ENCODE assay signal across 25 mouse cellular contexts in the genomic region with DNA sequence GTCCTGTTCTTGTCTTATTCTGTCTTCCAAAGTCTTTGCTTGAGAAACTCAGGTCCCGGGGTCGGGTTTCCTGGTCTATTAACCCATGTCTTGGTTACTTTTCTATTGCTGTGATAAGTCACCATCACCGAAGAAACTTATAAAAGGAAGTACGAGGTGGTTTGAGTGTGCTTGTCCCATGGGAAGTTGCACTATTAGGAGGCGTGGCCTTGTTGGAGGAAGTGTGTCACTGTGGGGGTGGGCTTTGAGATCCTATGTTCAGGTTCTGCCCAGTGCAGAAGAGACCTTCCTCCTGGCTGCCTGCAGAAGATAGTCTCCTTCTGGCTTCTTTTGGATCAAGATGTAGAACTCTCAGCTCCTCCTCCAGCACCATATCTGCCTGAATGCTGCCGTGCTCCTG. TPM values are rescaled to one million over a fixed set of nuclear protein-coding genes. Genes with fewer than 3 reads are reported as not detected.
DNase-seq lines count a peak whose midpoint lies in the region; ATAC-seq and TF ChIP-seq lines count a peak whose summit lies in the region.
"Had no signal": no experiment of that assay in that cellular context is flagged by ENCODE, and none has a peak within 500 bp of the region (broad histone marks: within the 10 kb centered on the region; RNA-seq: fewer than 3 reads in every experiment).

No protein-coding gene starts in this region.

- H3K4me2 ChIP-seq in CH12.LX (ENCODE audit: insufficient read depth, low read depth, poor library complexity, severe bottlenecking) = no peak overlapping the region
- H3K4me2 ChIP-seq: embryonic facial prominence, embryonic 12.5 days; embryonic facial prominence, embryonic 15.5 days; heart, embryonic 13.5 days; hindbrain, embryonic 14.5 days had no signal

- H3K79me2 ChIP-seq in CH12.LX (replicated peaks; ENCODE audit: control insufficient read depth, extremely low read depth, insufficient read depth, poor library complexity, severe bottlenecking) = no peaks in the 10 kb centered on the region; the same call in 1 of the 2 replicates

- TF ChIP-seq CTCF in CH12.LX (conservative IDR thresholded peaks at IDR 0.05 in 1 of 2, IDR thresholded peaks at IDR 0.05 in 1 of 2; ENCODE audit: low read depth in 2 of 2, low read length in 2 of 2) = no peak

- H3K9me3 ChIP-seq in CH12.LX (replicated peaks; ENCODE audit: low read length) = no peaks in the 10 kb centered on the region
- H3K9me3 ChIP-seq: embryonic facial prominence, embryonic 12.5 days; embryonic facial prominence, embryonic 15.5 days; heart, embryonic 10.5 days; heart, embryonic 13.5 days had no signal

- peak; percentile 15 for ATAC-seq in megakaryocyte, adult 5-6 weeks (ENCODE audit: poor library complexity, severe bottlenecking)
- ATAC-seq: CD4-positive, CD25-positive, alpha-beta regulatory T cell, adult 4 months; forebrain, embryonic 14.5 days; hindbrain, postnatal 0 days; inflammation-experienced regulatory T-cells, adult 6 months had no signal

- peak; percentile 37 for DNase-seq in lung, postnatal 36 days
- DNase-seq in lung, postnatal 10 days = no peak
- DNase-seq in CH12.LX (ENCODE audit: extremely low read depth) = peak; percentile 65
- no peak for DNase-seq in urinary bladder, adult 18-20 months (ENCODE audit: low spot score in 2 of 2)
- DNase-seq in kidney, adult 11 months = no peak
- DNase-seq: adrenal gland, postnatal 10 days; adrenal gland, postnatal 36 days; cerebellum, adult 11 months; cerebellum, adult 2 months; cerebellum, adult 9-11 months; cerebellum, postnatal 25 days; gastrocnemius, postnatal 25 days; heart, adult 2 months; heart, postnatal 14 days; heart, postnatal 4 days had no signal

- no peak for TF ChIP-seq EP300 in CH12.LX (IDR thresholded peaks at IDR 0.05; ENCODE audit: low read length)

- peaks cover 4 to 55% of the 10 kb centered on the region in 2 experiments for H3K4me1 ChIP-seq in CH12.LX (ENCODE audit: control insufficient read depth in 1 of 2, insufficient read depth in 2 of 2)

- no peak for TF ChIP-seq RAD21 in CH12.LX (IDR thresholded peaks at IDR 0.05; ENCODE audit: low read depth, low read length)

- no peak overlapping the region for H3K9ac ChIP-seq in CH12.LX (ENCODE audit: insufficient read depth, low read depth)
- H3K9ac ChIP-seq: embryonic facial prominence, embryonic 12.5 days; embryonic facial prominence, embryonic 15.5 days; heart, embryonic 13.5 days; hindbrain, embryonic 14.5 days had no signal

- dilution Hi-C loops in CH12.LX (cut with MboI; ENCODE audit: extremely low pct_ligation_motif_present, extremely low pct_unique_long_range_greater_than_20kb, low sequenced_read_pairs) = no loop called here

- TF ChIP-seq POLR2A in CH12.LX (IDR thresholded peaks at IDR 0.05; ENCODE audit: low read depth, low read length) = no peak

- H3K27me3 ChIP-seq in CH12.LX (replicated peaks) = no peaks in the 10 kb centered on the region
- H3K27me3 ChIP-seq: embryonic facial prominence, embryonic 12.5 days; embryonic facial prominence, embryonic 15.5 days; heart, embryonic 13.5 days had no signal

- in situ Hi-C loops in CH12.LX (cut with MboI; ENCODE audit: low pct_ligation_motif_present, low pct_unique_long_range_greater_than_20kb, low sequenced_read_pairs) = loop anchor here (10.0 kb wide), 1 partner anchor 204 kb away; the partner anchor contains the start of gene Cbr3

- no peak overlapping the region for H3K4me3 ChIP-seq in CH12.LX (replicated peaks in 1 of 3; ENCODE audit: low read depth in 2 of 3, low read length in 2 of 3, poor library complexity in 1 of 3)
- H3K4me3 ChIP-seq: embryonic facial prominence, embryonic 12.5 days; embryonic facial prominence, embryonic 15.5 days; heart, adult 2 months; heart, embryonic 10.5 days; heart, embryonic 13.5 days had no signal

- H3K27ac ChIP-seq in CH12.LX (ENCODE audit: insufficient read depth, low read depth) = no peak overlapping the region
- H3K27ac ChIP-seq: embryonic facial prominence, embryonic 12.5 days; embryonic facial prominence, embryonic 15.5 days; heart, adult 2 months; heart, embryonic 10.5 days; heart, embryonic 13.5 days; hindbrain, embryonic 14.5 days; hindbrain, postnatal 0 days had no signal

- H3K36me3 ChIP-seq in CH12.LX (replicated peaks in 1 of 2; ENCODE audit: control insufficient read depth in 1 of 2, insufficient read depth in 1 of 2, low read length in 1 of 2) = peaks cover 58 to 81% of the 10 kb centered on the region in 2 experiments

TF ChIP-seq in CH12.LX, 34 proteins besides CTCF, POLR2A, EP300 and RAD21:
- no peak for TF ChIP-seq TBP (conservative IDR thresholded peaks at IDR 0.05; ENCODE audit: low read depth, low read length)
- TF ChIP-seq MXI1 (IDR thresholded peaks at IDR 0.05; ENCODE audit: low read depth, low read length) = no peak
- no peak for TF ChIP-seq MYC (IDR thresholded peaks at IDR 0.05; ENCODE audit: low read depth, low read length)
- TF ChIP-seq SMC3 (IDR thresholded peaks at IDR 0.05; ENCODE audit: low read depth, low read length) = no peak
- TF ChIP-seq USF2 (conservative IDR thresholded peaks at IDR 0.05; ENCODE audit: low read depth, low read length) = no peak
- TF ChIP-seq JUND (conservative IDR thresholded peaks at IDR 0.05; ENCODE audit: low read depth, low read length) = no peak
- no peak for TF ChIP-seq ELF1 (IDR thresholded peaks at IDR 0.05; ENCODE audit: low read depth, low read length)

RNA-seq across cellular contexts. Expression of gene Chaf1b, which starts 4.8 kb away (rescaled TPM):
- 46.7 and 58.6 TPM in 2 replicates for total RNA-seq in CH12.LX (2012; rRNA removed)
- total RNA-seq in CH12.LX (2014; rRNA removed) = 74.8 and 76.2 TPM in 2 replicates
- polyA plus RNA-seq in CH12.LX (2012; ENCODE audit: insufficient read length, low read depth) = 82.0 and 84.0 TPM in 2 replicates
- 19.6 and 25.9 TPM in 2 replicates for total RNA-seq in megakaryocyte, adult 5-6 weeks (2015)
- 28.1 and 30.4 TPM in 2 replicates for total RNA-seq in megakaryocyte, adult 5-6 weeks (2017)

RNA-seq across cellular contexts. Expression of gene Morc3, which starts 56.6 kb away (rescaled TPM):
- total RNA-seq in CH12.LX (2012; rRNA removed) = 25.4 and 25.5 TPM in 2 replicates
- 45.6 and 53.2 TPM in 2 replicates for total RNA-seq in CH12.LX (2014; rRNA removed)
- 17.3 and 17.8 TPM in 2 replicates for polyA plus RNA-seq in CH12.LX (2012; ENCODE audit: insufficient read length, low read depth)
- total RNA-seq in megakaryocyte, adult 5-6 weeks (2015) = 123 and 137 TPM in 2 replicates
- total RNA-seq in megakaryocyte, adult 5-6 weeks (2017) = 216 and 248 TPM in 2 replicates

Comparison
In these comparisons a context has a peak if more than half of its experiments do, and no peak if none do; other contexts are left out.
1. DNase-seq: peak in lung, postnatal 36 days (single experiment) and CH12.LX (single experiment); none in lung, postnatal 10 days (single experiment), urinary bladder, adult 18-20 months (0 of 2) and kidney, adult 11 months (single experiment).